8 mouse cellular contexts compared by ENCODE assay signal in genomic region chr11:107468252-107469030, GRCm38 (mm10). TPM values are rescaled to one million over a fixed set of nuclear protein-coding genes. Genes with fewer than 3 reads are reported as not detected.
DNase-seq lines count a peak whose midpoint lies in the region; ATAC-seq lines count a peak whose summit lies in the region.

No protein-coding gene starts in this region.

- H3K4me2 ChIP-seq in hindbrain, embryonic 16.5 days (ENCODE audit: low read length) = peak overlapping the region; percentile 66

- peaks cover 16% of the 10 kb centered on the region for H3K4me1 ChIP-seq in hindbrain, embryonic 16.5 days (ENCODE audit: control insufficient read depth, insufficient read depth, low read depth, low read length)
- peaks cover 40% of the 10 kb centered on the region for H3K4me1 ChIP-seq in midbrain, embryonic 10.5 days

- no peaks in the 10 kb centered on the region for H3K36me3 ChIP-seq in hindbrain, embryonic 16.5 days (ENCODE audit: control insufficient read depth, insufficient read depth, low read length)
- peaks cover 3% of the 10 kb centered on the region for H3K36me3 ChIP-seq in midbrain, embryonic 10.5 days

- H3K4me3 ChIP-seq in hindbrain, embryonic 16.5 days (ENCODE audit: low read length) = peak overlapping the region; percentile 82
- H3K4me3 ChIP-seq in midbrain, embryonic 10.5 days = peak overlapping the region; percentile 87

- WGBS in hindbrain, embryonic 16.5 days = 18% methylated on average over 16 of the region's 16 CpGs
- WGBS in midbrain, embryonic 10.5 days = 22% methylated on average over 16 of the region's 16 CpGs

- H3K9ac ChIP-seq in hindbrain, embryonic 16.5 days (ENCODE audit: low read depth, low read length) = peak overlapping the region; percentile 92

- ATAC-seq in hindbrain, embryonic 16.5 days = peak; percentile 4; the same call in 1 of the 2 replicates

- H3K27me3 ChIP-seq in hindbrain, embryonic 16.5 days (replicated peaks; ENCODE audit: control insufficient read depth, insufficient read depth, low read length) = no peaks in the 10 kb centered on the region
- no peaks in the 10 kb centered on the region for H3K27me3 ChIP-seq in midbrain, embryonic 10.5 days (ENCODE audit: low read depth, poor library complexity, severe bottlenecking)

- peak overlapping the region; percentile 90 for H3K27ac ChIP-seq in hindbrain, embryonic 16.5 days (ENCODE audit: low read depth, low read length)
- H3K27ac ChIP-seq in midbrain, embryonic 10.5 days (replicated peaks) = peak overlapping the region; percentile 90

- peak; percentile 36 for DNase-seq in embryo, embryonic 10.5 days (ENCODE audit: low spot score)
- DNase-seq in embryo, embryonic 11 days = no peak
- DNase-seq in thymus, postnatal 0 days (ENCODE audit: low spot score) = peak; percentile 15
- no peak for DNase-seq in thymus, postnatal 25 days
- DNase-seq in midbrain, embryonic 10.5 days (ENCODE audit: low spot score) = peak; percentile 19
- no peak for DNase-seq in frontal cortex, postnatal 36 days (ENCODE audit: low spot score in 2 of 2)
- DNase-seq in gastrocnemius, postnatal 25 days = no peak

- H3K9me3 ChIP-seq in hindbrain, embryonic 16.5 days (ENCODE audit: control insufficient read depth, low read length) = no peaks in the 10 kb centered on the region
- H3K9me3 ChIP-seq in midbrain, embryonic 10.5 days (replicated peaks) = no peaks in the 10 kb centered on the region

RNA-seq across cellular contexts. Expression of gene Pitpnc1, which starts 2.1 kb away (rescaled TPM):
- 13.5 and 15.1 TPM in 2 replicates for polyA plus RNA-seq in thymus, postnatal 0 days (2015; fragmentation: Nextera tagmentation; extraction: Ambion mirVana)
- 41.5 and 43.0 TPM in 2 replicates for polyA plus RNA-seq in hindbrain, embryonic 16.5 days (2015; fragmentation: Nextera tagmentation; extraction: Ambion mirVana)
- 20.4 and 26.1 TPM in 2 replicates for polyA plus RNA-seq in midbrain, embryonic 10.5 days (2016; fragmentation: Nextera tagmentation; extraction: Ambion mirVana)
- total RNA-seq in gastrocnemius, postnatal 25 days (2021) = 10 to 100 TPM; 89.2 TPM

RNA-seq across cellular contexts. Expression of gene Psmd12, which starts 10.8 kb away (rescaled TPM):
- 184 and 190 TPM in 2 replicates for polyA plus RNA-seq in thymus, postnatal 0 days (2015; fragmentation: Nextera tagmentation; extraction: Ambion mirVana)
- polyA plus RNA-seq in hindbrain, embryonic 16.5 days (2015; fragmentation: Nextera tagmentation; extraction: Ambion mirVana) = 149 and 157 TPM in 2 replicates
- polyA plus RNA-seq in midbrain, embryonic 10.5 days (2016; fragmentation: Nextera tagmentation; extraction: Ambion mirVana) = 221 and 237 TPM in 2 replicates
- 100 to 1,000 TPM in 1 of 2 experiments, 10 to 100 TPM in 1; 92.3 to 104 TPM for total RNA-seq in gastrocnemius, postnatal 25 days (2021)

Comparison
In these comparisons a context has a peak if more than half of its experiments do, and no peak if none do; other contexts are left out.
1. DNase-seq: peak in embryo, embryonic 10.5 days (single experiment), thymus, postnatal 0 days (single experiment) and midbrain, embryonic 10.5 days (single experiment); none in embryo, embryonic 11 days (single experiment), thymus, postnatal 25 days (single experiment), frontal cortex, postnatal 36 days (0 of 2) and gastrocnemius, postnatal 25 days (single experiment).